9 mouse cellular contexts compared by ENCODE assay signal in genomic region chr9:97017811-97018641, GRCm38 (mm10). TPM values are rescaled to one million over a fixed set of nuclear protein-coding genes. Genes with fewer than 3 reads are reported as not detected.
DNase-seq lines count a peak whose midpoint lies in the region; ATAC-seq and TF ChIP-seq lines count a peak whose summit lies in the region.
"Had no signal": no experiment of that assay in that cellular context is flagged by ENCODE, and none has a peak within 500 bp of the region (broad histone marks: within the 10 kb centered on the region; RNA-seq: fewer than 3 reads in every experiment).

No protein-coding gene starts in this region.

- H3K4me3 ChIP-seq in embryonic facial prominence, embryonic 13.5 days = peak overlapping the region; percentile 72
- H3K4me3 ChIP-seq in kidney, adult 2 months (ENCODE audit: insufficient read depth, low read depth, low read length) = peak overlapping the region; percentile 55
- H3K4me3 ChIP-seq in limb, embryonic 15.5 days = peak overlapping the region; percentile 70
- H3K4me3 ChIP-seq in midbrain, postnatal 0 days (ENCODE audit: low read depth, low read length) = peak overlapping the region; percentile 83

- DNase-seq in lung, adult 18-20 months = peak; percentile 16 to 28
- no peak for DNase-seq in lung, postnatal 25 days (ENCODE audit: low spot score)
- DNase-seq in heart, adult 9 months (ENCODE audit: low spot score in 2 of 2) = peak; percentile 23 to 33
- DNase-seq in kidney, adult 2 months = peak; percentile 77
- peak; percentile 87 for DNase-seq in midbrain, postnatal 0 days (ENCODE audit: low spot score)
- peak; percentile 57 for DNase-seq in testis, postnatal 14 days (ENCODE audit: low spot score)

- peak overlapping the region; percentile 98 for H3K4me2 ChIP-seq in embryonic facial prominence, embryonic 13.5 days
- H3K4me2 ChIP-seq in limb, embryonic 15.5 days = peak overlapping the region; percentile 97
- peak overlapping the region; percentile 87 for H3K4me2 ChIP-seq in midbrain, postnatal 0 days (ENCODE audit: low read depth, low read length, poor library complexity, severe bottlenecking)

- H3K9ac ChIP-seq in embryonic facial prominence, embryonic 13.5 days = peak overlapping the region; percentile 83
- H3K9ac ChIP-seq in limb, embryonic 15.5 days = peak overlapping the region; percentile 58
- H3K9ac ChIP-seq in midbrain, postnatal 0 days (replicated peaks; ENCODE audit: low read length, poor library complexity, severe bottlenecking) = peak overlapping the region; percentile 93

- H3K36me3 ChIP-seq in embryonic facial prominence, embryonic 13.5 days = no peaks in the 10 kb centered on the region
- H3K36me3 ChIP-seq in kidney, adult 2 months (ENCODE audit: control insufficient read depth, insufficient read depth, low read length) = no peaks in the 10 kb centered on the region
- H3K36me3 ChIP-seq in limb, embryonic 15.5 days = no peaks in the 10 kb centered on the region
- H3K36me3 ChIP-seq in midbrain, postnatal 0 days (ENCODE audit: insufficient read depth, low read length) = no peaks in the 10 kb centered on the region

- peaks cover 41% of the 10 kb centered on the region for H3K4me1 ChIP-seq in embryonic facial prominence, embryonic 13.5 days
- H3K4me1 ChIP-seq in kidney, adult 2 months (ENCODE audit: control insufficient read depth, insufficient read depth, low read length) = peaks cover 15% of the 10 kb centered on the region
- H3K4me1 ChIP-seq in limb, embryonic 15.5 days = peaks cover 46% of the 10 kb centered on the region
- H3K4me1 ChIP-seq in midbrain, postnatal 0 days (ENCODE audit: insufficient read depth, low read length) = peaks cover 9% of the 10 kb centered on the region

- TF ChIP-seq POLR2A in kidney, adult 2 months (IDR thresholded peaks at IDR 0.05; ENCODE audit: low read depth, low read length) = no peak

- TF ChIP-seq CTCF in kidney, adult 2 months (conservative IDR thresholded peaks at IDR 0.05; ENCODE audit: insufficient read depth, insufficient read length, low read depth, low read length) = no peak
- TF ChIP-seq CTCF in midbrain, postnatal 0 days (IDR thresholded peaks at IDR 0.05) = peak; percentile 65

- H3K9me3 ChIP-seq in embryonic facial prominence, embryonic 13.5 days = no peaks in the 10 kb centered on the region
- H3K9me3 ChIP-seq in limb, embryonic 15.5 days = no peaks in the 10 kb centered on the region
- no peaks in the 10 kb centered on the region for H3K9me3 ChIP-seq in midbrain, postnatal 0 days (ENCODE audit: low read length)

- under 1% methylated on average over 62 of the region's 62 CpGs for WGBS in embryonic facial prominence, embryonic 13.5 days
- under 1% methylated on average over 62 of the region's 62 CpGs for WGBS in kidney, adult 2 months
- under 1% methylated on average over 62 of the region's 62 CpGs for WGBS in limb, embryonic 15.5 days
- WGBS in midbrain, postnatal 0 days = 0% methylated on average over 60 of the region's 62 CpGs

- peak overlapping the region; percentile 78 for H3K27ac ChIP-seq in embryonic facial prominence, embryonic 13.5 days
- peak overlapping the region; percentile 12 for H3K27ac ChIP-seq in kidney, adult 2 months (ENCODE audit: insufficient read depth, low read depth, low read length)
- H3K27ac ChIP-seq in limb, embryonic 15.5 days = peak overlapping the region; percentile 85
- peak overlapping the region; percentile 91 for H3K27ac ChIP-seq in midbrain, postnatal 0 days (ENCODE audit: low read depth, low read length)

- peaks cover 29% of the 10 kb centered on the region for H3K27me3 ChIP-seq in embryonic facial prominence, embryonic 13.5 days
- H3K27me3 ChIP-seq in kidney, adult 2 months (replicated peaks; ENCODE audit: control insufficient read depth, insufficient read depth, low read length) = no peaks in the 10 kb centered on the region
- H3K27me3 ChIP-seq in limb, embryonic 15.5 days = peaks cover 23% of the 10 kb centered on the region; the same call in 1 of the 2 replicates
- no peaks in the 10 kb centered on the region for H3K27me3 ChIP-seq in midbrain, postnatal 0 days (ENCODE audit: insufficient read depth, low read length)

- peak; percentile 60 for ATAC-seq in embryonic facial prominence, embryonic 13.5 days (ENCODE audit: insufficient number of reproducible peaks, insufficient read depth, low FRiP score, low TSS enrichment, low read depth)
- peak; percentile 15 for ATAC-seq in limb, embryonic 15.5 days (ENCODE audit: insufficient number of reproducible peaks, low FRiP score, low TSS enrichment, low read depth)
- ATAC-seq in midbrain, postnatal 0 days (ENCODE audit: low FRiP score) = peak; percentile 70

RNA-seq across cellular contexts. Expression of gene Spsb4, which starts 0.6 kb away (rescaled TPM):
- polyA plus RNA-seq in embryonic facial prominence, embryonic 13.5 days (2015; fragmentation: Nextera tagmentation; extraction: Ambion mirVana) = 10.9 and 12.7 TPM in 2 replicates
- polyA plus RNA-seq in kidney, adult 2 months (2012; rRNA removed) = 61.5 and 62.5 TPM in 2 replicates
- polyA plus RNA-seq in limb, embryonic 15.5 days (2015; fragmentation: Nextera tagmentation; extraction: Ambion mirVana) = 23.5 and 27.9 TPM in 2 replicates
- total RNA-seq in midbrain, postnatal 0 days (2014; rRNA removed) = 37.7 and 38.9 TPM in 2 replicates
- 21.2 and 24.1 TPM in 2 replicates for polyA plus RNA-seq in midbrain, postnatal 0 days (2015; fragmentation: Nextera tagmentation; extraction: Ambion mirVana)
- total RNA-seq: MEL had no signal

Comparison
In these comparisons a context has a peak if more than half of its experiments do, and no peak if none do; other contexts are left out.
1. ATAC-seq: peak in every context shown above with its lines; median percentile 70 in midbrain, postnatal 0 days; 60 in embryonic facial prominence, embryonic 13.5 days; 15 in limb, embryonic 15.5 days.
2. H3K27ac ChIP-seq: peak in every context shown above with its lines; median percentile 91 in midbrain, postnatal 0 days; 85 in limb, embryonic 15.5 days; 78 in embryonic facial prominence, embryonic 13.5 days; 12 in kidney, adult 2 months.